Mouse (Mus musculus) heart, adult 2 months (tissue): ENCODE measurements around the gene Mrpl23.

Experiments used
- CTCF ChIP-seq: fragments of 200-600 bp; IDR thresholded peaks from 2 replicates; pipeline ENCODE4 v1.8.1; 2022; ENCODE audit warnings: antibody characterized with exemption, mild to moderate bottlenecking, moderate library complexity
- EP300 ChIP-seq: fragments of 200-500 bp; IDR thresholded peaks from 2 replicates; pipeline ENCODE4 v1.6.1; 2011; ENCODE audit warnings: low read depth, low read length, control low read depth; ENCODE audit not compliant: insufficient read depth
- POLR2A ChIP-seq: fragments of 200-500 bp; IDR thresholded peaks from 2 replicates; pipeline ENCODE4 v1.6.1; 2011; ENCODE audit warnings: mild to moderate bottlenecking, low read depth, low read length, control low read depth; ENCODE audit not compliant: insufficient read depth

- TF ChIP-seq POLR2A (no peak), CTCF (no peak), EP300 (no peak)
These were observed 15.4 kb downstream of the Mrpl23 start for GRCm38 (mm10) chr7:142547874-142548273.
